Mouse (Mus musculus) spleen, adult 2 months (tissue): ENCODE results near the gene Slc5a4b. TPM values are rescaled to one million over a fixed set of nuclear protein-coding genes. Genes with fewer than 3 reads are reported as not detected.
"Not testable (repeated sequence)": the region's sequence is repeated elsewhere in the genome, so short reads cannot be mapped to it uniquely, and the experiment has no call there.

Source experiments
- DNase-seq, 2 experiments: peaks; one replicate each; pipeline versions ENCODE4 v3.0.0 to v3.0.0-alpha.2; 2012 to 2021; ENCODE audit warnings: low spot score in 2 of 2, low read depth in 1 of 2
- H3K27ac ChIP-seq: fragments of 200-500 bp; 2 replicates; pipeline ENCODE4 v1.5.1; 2012; ENCODE audit warnings: low read length, inconsistent platforms; ENCODE audit not compliant: insufficient read depth
- H3K27me3 ChIP-seq: fragments of 200-500 bp; 2 replicates; pipeline ENCODE4 v1.6.1; 2012; ENCODE audit warnings: mild to moderate bottlenecking, moderate library complexity, low read length, inconsistent platforms; ENCODE audit not compliant: control insufficient read depth, insufficient read depth
- H3K36me3 ChIP-seq: fragments of 200-500 bp; 2 replicates; pipeline ENCODE4 v1.6.1; 2012; ENCODE audit warnings: mild to moderate bottlenecking, low read length, inconsistent platforms; ENCODE audit not compliant: control insufficient read depth, insufficient read depth
- H3K4me1 ChIP-seq: fragments of 200-500 bp; 2 replicates; pipeline ENCODE4 v1.6.1; 2011; ENCODE audit warnings: inconsistent platforms; ENCODE audit not compliant: control insufficient read depth, insufficient read depth, insufficient read length
- H3K4me3 ChIP-seq: fragments of 200-500 bp; 2 replicates; pipeline ENCODE4 v1.5.1; 2011; ENCODE audit warnings: mild to moderate bottlenecking, inconsistent platforms; ENCODE audit not compliant: insufficient read depth, insufficient read length; ENCODE audit errors: extremely low read depth
- CTCF ChIP-seq: fragments of 200-500 bp; IDR thresholded peaks from 2 replicates; pipeline ENCODE4 v1.5.1; 2011; ENCODE audit warnings: mild to moderate bottlenecking, inconsistent platforms; ENCODE audit not compliant: insufficient read depth, insufficient read length, insufficient replicate concordance; ENCODE audit errors: extremely low read depth
- POLR2A ChIP-seq: fragments of 200-500 bp; IDR thresholded peaks from 2 replicates; pipeline ENCODE4 v1.6.1; 2011; ENCODE audit warnings: low read depth, low read length, inconsistent platforms
- WGBS: fragments of 180-500 bp; shearing (Covaris S2); methylation state at CpG from one replicate; pipeline ENCODE4 v1.1.7; 2018; 5-methylcytosine and 5-hydroxymethylcytosine counted together
- polyA plus RNA-seq: library from polyadenylated mRNA; depleted of rRNA; stranded (reverse); fragments of >200 nt; gene quantifications from 2 replicates; pipeline ENCODE4 v1.2.3, GENCODE M21; 2012

Slc5a4b gene
- polyA plus RNA-seq, 1 experiment = not detected

- Histone ChIP-seq H3K27me3 (no peaks in the 10 kb centered on the region), H3K4me1 (no peaks in the 10 kb centered on the region)
- DNase-seq = no peak
Observed at GRCm38 (mm10) chr10:76132506-76132905, 21.7 kb upstream of the Slc5a4b start.

GRCm38 (mm10) chr10:76121495-76121894, 10.7 kb upstream of the Slc5a4b start:
- Histone ChIP-seq H3K4me1 (no peaks in the 10 kb centered on the region), H3K4me3 (no peak overlapping the region), H3K27ac (no peak overlapping the region), H3K27me3 (no peaks in the 10 kb centered on the region), H3K36me3 (no peaks in the 10 kb centered on the region)
- 87% methylated on average over 5 of the region's 5 CpGs for WGBS
- no peak for DNase-seq
- TF ChIP-seq POLR2A = no peak
- TF ChIP-seq CTCF = no peak

More at GRCm38 (mm10) chr10:76132506-76132905, 21.7 kb upstream of the Slc5a4b start:
- H3K27ac ChIP-seq = no peak overlapping the region
- no peak overlapping the region for H3K4me3 ChIP-seq
- WGBS = 71% methylated on average over 4 of the region's 4 CpGs
- TF ChIP-seq CTCF = no peak
- no peak for TF ChIP-seq POLR2A
- H3K36me3 ChIP-seq = no peaks in the 10 kb centered on the region

GRCm38 (mm10) chr10:76120124-76120711, 9.5 kb upstream of the Slc5a4b start:
- no peak for DNase-seq
- Histone ChIP-seq H3K36me3 (no peaks in the 10 kb centered on the region), H3K4me3 (no peak overlapping the region), H3K4me1 (no peaks in the 10 kb centered on the region), H3K27me3 (no peaks in the 10 kb centered on the region), H3K27ac (no peak overlapping the region)
- WGBS = 58% methylated on average over 4 of the region's 4 CpGs
- TF ChIP-seq POLR2A (no peak), CTCF (no peak)

DNA sequence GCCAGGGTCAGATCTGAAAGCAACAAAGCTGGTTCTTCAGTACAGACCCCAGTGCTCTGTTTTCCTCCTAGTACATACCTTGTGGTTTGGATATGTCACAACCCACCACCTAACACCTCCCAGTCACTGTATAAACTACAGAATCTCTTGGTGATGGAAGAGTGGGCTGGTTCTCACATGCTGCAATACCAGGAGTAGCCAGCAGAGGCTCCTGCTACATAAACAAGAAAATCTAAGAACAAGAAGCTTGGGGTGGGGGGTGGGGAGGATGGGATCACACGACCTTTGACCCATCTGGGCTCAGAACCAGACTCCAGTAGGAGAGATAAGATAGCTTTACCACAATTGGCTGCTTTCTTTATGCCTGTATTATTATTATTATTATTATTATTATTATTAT, 8.0 kb upstream of the Slc5a4b start:
- no peak for TF ChIP-seq POLR2A
- Histone ChIP-seq H3K4me3 (no peak overlapping the region), H3K4me1 (no peaks in the 10 kb centered on the region), H3K27ac (no peak overlapping the region), H3K36me3 (no peaks in the 10 kb centered on the region), H3K27me3 (no peaks in the 10 kb centered on the region; the same call in 1 of the 2 replicates)
- peak in 1 of 2 experiments; percentile 6 for DNase-seq
- 0% methylated on average over 1 of the region's 1 CpGs for WGBS

- TF ChIP-seq POLR2A = no peak
- TF ChIP-seq CTCF = peak; percentile 79
- peak; percentile 8 to 51 for DNase-seq
- Histone ChIP-seq H3K4me3 (no peak overlapping the region), H3K27me3 (no peaks in the 10 kb centered on the region; the same call in 1 of the 2 replicates), H3K36me3 (no peaks in the 10 kb centered on the region), H3K4me1 (no peaks in the 10 kb centered on the region), H3K27ac (no peak overlapping the region)
- 22% methylated on average over 5 of the region's 5 CpGs for WGBS
Observed at GRCm38 (mm10) chr10:76117966-76118365, 7.2 kb upstream of the Slc5a4b start.

DNA sequence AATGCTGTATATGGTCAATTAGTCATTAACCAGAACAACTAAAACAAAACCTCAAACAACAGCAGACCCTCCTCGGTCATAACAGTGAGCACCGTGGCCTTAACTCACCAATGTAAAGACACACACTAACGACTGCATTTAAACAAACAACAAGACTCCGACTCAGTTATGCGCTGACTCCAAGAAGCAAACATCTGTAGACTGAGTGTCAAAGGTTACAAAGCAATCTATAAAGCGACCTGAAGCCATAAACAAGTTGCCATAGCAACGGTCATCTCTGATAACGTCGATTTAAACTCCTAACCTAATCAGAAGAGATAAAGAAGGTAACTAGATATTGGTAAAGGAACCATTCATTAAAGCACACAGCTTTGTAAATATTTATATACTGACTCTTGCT, 13.4 kb downstream of the Slc5a4b start:
- TF ChIP-seq CTCF = no peak
- no peak for TF ChIP-seq POLR2A
- no peak overlapping the region for H3K27ac ChIP-seq
- H3K4me3 ChIP-seq = no peak overlapping the region
- no peak for DNase-seq
- no peaks in the 10 kb centered on the region for H3K27me3 ChIP-seq
- no peaks in the 10 kb centered on the region for H3K36me3 ChIP-seq
- no peaks in the 10 kb centered on the region for H3K4me1 ChIP-seq
- WGBS = 75% methylated on average over 9 of the region's 9 CpGs

DNA sequence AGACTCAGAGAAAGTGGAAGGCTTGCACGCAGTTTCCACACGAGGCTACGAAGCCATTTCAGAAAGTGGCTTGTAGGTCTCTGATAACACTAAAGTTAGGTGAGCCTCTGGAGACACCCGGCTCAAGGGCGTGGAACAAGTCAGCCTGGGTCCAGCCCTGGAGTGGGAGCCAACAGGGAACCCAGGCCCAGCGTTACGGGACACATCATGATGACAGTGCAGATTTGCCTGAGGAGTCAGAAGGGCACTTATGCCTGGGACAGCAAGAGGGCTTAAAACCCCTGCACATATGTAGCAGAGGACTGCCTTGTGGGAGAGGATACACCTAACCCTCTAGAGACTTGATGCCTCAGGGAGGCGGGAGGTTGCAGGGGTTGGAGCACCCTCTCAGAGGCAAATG, 14.2 kb downstream of the Slc5a4b start:
- Histone ChIP-seq H3K27ac (no peak overlapping the region), H3K4me1 (no peaks in the 10 kb centered on the region), H3K27me3 (no peaks in the 10 kb centered on the region), H3K36me3 (no peaks in the 10 kb centered on the region), H3K4me3 (no peak overlapping the region)
- DNase-seq = no peak
- 79% methylated on average over 8 of the region's 8 CpGs for WGBS
- TF ChIP-seq POLR2A = no peak
- no peak for TF ChIP-seq CTCF

GRCm38 (mm10) chr10:76077008-76077407, 33.8 kb downstream of the Slc5a4b start:
- DNase-seq, H3K36me3 ChIP-seq, H3K27me3 ChIP-seq, H3K27ac ChIP-seq, H3K4me1 ChIP-seq, H3K4me3 ChIP-seq: not testable (repeated sequence)
- WGBS = 93% methylated on average over 2 of the region's 2 CpGs

DNA sequence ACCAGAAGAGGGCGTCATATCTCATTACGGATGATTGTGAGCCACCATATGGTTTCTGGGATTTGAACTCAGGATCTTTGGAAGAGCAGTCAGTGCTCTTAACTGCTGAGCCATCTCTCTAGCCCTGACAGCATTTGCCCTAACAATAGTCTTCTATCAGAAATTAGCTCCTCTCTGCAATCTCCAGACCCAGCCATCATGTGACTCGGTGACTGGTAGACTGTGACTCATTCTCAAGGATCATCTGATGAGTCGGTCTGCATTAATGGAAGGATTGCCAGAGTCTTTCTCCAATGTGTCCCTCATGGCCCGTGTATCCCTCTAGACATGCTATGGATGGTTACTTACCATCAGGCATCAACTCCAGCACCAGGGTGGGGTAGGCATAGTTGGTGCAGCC, 38.7 kb downstream of the Slc5a4b start:
- not testable (repeated sequence) for H3K36me3 ChIP-seq, H3K4me3 ChIP-seq, H3K27me3 ChIP-seq, H3K27ac ChIP-seq, H3K4me1 ChIP-seq, DNase-seq
- 93% methylated on average over 5 of the region's 5 CpGs for WGBS
